Mouse (Mus musculus): ENCODE results near the gene Rap1gds1.
A peak's percentile ranks its signal among the peaks of the same experiment; 100 is the strongest.

Rap1gds1 gene

GRCm38 (mm10) chr3:139074484-139075211 lies at the start of gene Rap1gds1:
Gene Rap1gds1, minus strand, starts transcription at chr3:139075201.
- peak; percentile 57 for DNase-seq (ENCODE audit: low read depth, low spot score)

- no peak for DNase-seq (ENCODE audit: low read depth, low spot score)
Observed at GRCm38 (mm10) chr3:139118446-139118845, 43.4 kb upstream of the Rap1gds1 start.

DNA sequence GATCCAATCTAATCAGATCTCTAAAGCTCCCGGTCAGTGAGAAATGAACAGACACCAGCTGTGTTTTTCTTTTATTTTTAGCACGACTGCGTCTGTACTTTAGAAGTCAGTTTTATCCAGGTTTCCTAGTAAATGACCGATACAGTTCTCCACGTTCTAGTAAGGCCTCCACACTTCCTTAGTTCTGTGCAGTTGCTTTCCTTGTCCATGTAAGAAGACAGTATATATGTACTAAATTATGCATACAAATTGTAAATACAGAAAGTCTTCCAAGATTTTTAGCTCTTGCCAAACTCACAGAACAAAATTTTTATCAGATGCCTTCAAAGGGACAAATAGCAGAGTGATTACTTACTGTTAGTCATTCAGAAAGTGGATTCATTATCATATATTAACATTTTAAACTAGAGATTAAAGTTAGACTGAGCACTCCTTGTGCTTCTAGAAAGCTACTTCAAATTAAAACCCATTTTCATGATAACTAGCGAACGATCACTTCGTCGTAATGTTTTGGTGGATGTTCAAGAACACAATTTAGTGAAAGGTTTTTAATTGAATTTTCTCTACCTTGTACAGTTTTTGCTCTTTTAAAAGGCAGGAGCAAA lies 41.8 kb upstream of the Rap1gds1 start:
- peak; percentile 13 for DNase-seq (ENCODE audit: low read depth, low spot score)

GRCm38 (mm10) chr3:139112335-139112973 lies 37.5 kb upstream of the Rap1gds1 start:
- DNase-seq (ENCODE audit: low read depth, low spot score) = no peak

DNA sequence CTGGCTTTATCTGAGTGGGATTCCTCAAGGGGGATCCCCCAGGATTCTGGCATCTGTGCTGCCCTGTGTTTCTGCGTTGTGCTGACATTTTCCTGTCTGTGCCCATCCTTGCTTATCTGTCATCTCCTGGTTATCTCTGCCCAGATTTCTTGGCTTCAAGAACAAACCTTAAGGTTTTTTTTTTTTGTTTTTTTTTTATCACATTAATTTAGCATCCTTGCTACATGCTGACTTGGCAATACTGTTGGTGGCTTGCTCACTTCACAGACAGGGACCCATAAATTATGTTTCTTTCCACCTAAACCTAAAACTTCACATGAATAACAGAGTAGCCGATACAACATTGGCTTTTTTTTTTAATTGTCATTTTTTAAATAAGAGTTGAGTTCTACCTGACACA lies 36.9 kb upstream of the Rap1gds1 start:
- DNase-seq (ENCODE audit: low read depth, low spot score) = no peak

GRCm38 (mm10) chr3:139108176-139108575 lies 33.2 kb upstream of the Rap1gds1 start:
- peak; percentile 87 for DNase-seq (ENCODE audit: low read depth, low spot score)

DNA sequence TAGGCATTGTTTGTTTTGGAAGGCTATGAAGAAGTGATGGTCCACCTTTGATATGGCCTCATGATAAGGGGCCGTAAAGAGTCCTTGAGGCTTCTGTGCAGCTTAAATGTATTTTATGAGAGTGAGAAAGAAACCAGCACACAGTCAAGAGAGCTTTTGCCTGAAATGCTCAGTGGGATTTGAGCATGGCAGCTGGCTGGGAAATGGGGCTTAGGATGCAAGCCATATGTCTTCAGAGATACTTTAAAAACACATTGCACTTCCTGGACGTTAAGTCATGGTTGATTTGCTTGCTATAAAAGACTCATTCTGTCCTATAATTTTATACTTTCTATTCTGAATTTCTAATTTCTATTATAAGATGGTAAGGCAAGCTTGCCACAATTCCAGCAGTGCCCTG lies 28.9 kb upstream of the Rap1gds1 start:
- peak; percentile 75 for DNase-seq (ENCODE audit: low read depth, low spot score)

DNA sequence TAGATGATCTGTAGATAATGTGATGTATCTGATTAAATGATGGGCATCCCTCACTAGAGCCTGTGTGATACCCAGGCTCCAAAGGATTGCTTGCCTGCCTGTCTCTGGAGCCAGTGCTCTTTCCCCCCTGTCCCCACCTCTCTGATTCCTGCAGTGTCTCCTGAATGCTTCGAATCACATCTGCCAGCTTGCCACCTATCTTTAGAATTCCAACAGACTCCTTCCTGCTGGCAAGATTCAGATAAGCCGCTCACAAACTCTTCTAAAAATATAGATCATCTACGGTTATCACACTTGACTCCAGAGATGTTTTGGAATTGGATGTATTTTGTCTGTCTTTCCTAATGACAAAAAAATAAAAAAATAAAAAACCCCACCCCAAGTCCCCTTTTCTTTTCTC lies 28.3 kb upstream of the Rap1gds1 start:
- DNase-seq (ENCODE audit: low read depth, low spot score) = peak; percentile 68

- no peak for DNase-seq (ENCODE audit: low read depth, low spot score)
Observed at GRCm38 (mm10) chr3:139101941-139102340, 26.9 kb upstream of the Rap1gds1 start.

DNA sequence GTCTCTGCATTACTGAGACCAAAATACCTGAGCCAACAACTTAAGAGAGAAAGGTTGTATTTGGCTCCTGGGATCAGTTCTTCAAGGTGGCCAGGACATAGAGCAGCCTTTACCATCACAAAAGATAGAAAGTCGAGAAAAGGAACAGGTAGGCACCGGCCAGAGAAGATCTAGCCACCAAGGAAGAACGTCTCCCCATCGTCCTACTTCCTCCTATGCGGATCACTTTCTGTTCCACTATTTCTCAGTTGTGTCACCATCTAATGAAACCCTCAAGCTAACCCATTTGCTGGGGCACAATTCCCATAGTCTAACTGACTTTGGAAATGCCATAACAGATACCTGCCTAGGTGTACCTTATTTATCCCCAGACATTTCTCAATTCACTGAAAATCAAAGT lies 24.3 kb upstream of the Rap1gds1 start:
- DNase-seq (ENCODE audit: low read depth, low spot score) = no peak

DNA sequence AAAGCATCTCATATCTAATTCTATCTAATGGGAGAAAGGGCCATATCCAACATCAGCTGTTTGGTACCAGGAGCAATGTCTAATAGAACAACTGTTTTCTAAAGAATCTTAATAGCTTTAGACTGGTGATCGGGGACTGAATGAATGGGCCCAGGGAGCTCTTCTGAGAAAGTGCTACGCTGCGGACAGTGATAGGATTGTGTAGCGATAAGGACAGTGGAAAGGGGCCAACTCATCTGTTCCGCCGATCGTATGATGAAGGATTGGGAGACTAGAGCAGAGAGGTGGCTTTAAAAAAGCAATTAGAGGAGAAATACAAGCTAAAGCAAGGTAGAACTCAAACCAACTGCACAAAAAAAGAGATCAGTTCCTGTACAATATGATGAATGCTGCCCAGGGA lies 20.9 kb upstream of the Rap1gds1 start:
- no peak for DNase-seq (ENCODE audit: low read depth, low spot score)

DNA sequence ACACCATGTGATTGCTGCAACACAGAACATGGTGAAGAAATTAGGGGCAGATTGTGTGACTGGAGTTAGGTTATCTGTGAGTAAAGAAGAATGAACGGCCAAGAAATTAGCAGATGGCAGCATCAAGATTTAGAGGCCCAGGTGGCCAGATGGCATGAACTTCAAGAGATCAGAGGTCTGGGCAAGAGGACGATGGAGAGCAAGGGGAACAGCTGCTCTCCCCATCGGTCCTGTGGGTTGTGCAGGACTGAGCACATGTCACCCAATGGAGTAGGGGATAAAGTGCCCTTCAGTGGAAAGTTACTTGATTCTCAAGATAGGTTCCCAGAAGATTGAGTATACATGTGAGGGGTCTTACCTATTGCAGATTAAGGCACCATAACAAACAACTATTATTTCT lies 13.5 kb upstream of the Rap1gds1 start:
- peak; percentile 22 for DNase-seq (ENCODE audit: low read depth, low spot score)

GRCm38 (mm10) chr3:139083778-139084539 lies 9.0 kb upstream of the Rap1gds1 start:
- DNase-seq (ENCODE audit: low read depth, low spot score) = no peak

DNA sequence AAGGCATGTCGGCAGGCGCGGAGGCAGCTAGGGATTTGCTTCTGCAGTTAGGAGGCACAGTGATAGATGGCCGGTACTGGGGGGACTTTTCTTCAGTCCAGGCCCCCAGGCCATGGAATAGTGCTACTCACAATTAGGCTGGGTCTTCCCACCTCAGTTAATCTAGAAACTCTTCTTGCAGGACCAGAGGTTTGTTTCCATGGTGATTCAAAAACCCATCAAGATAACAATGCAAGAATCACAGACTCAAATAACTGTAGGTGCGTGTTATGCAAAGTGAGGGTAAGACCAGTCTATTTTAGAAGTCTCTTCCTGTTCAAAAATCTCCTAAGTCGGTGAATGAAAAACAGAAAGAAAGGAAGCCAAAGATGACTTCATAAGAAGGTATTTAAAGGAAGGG lies 4.8 kb upstream of the Rap1gds1 start:
- no peak for DNase-seq (ENCODE audit: low read depth, low spot score)

- no peak for DNase-seq (ENCODE audit: low read depth, low spot score)
Observed at GRCm38 (mm10) chr3:139078010-139078409, 3.0 kb upstream of the Rap1gds1 start.

- DNase-seq (ENCODE audit: low read depth, low spot score) = peak; percentile 45
Observed at GRCm38 (mm10) chr3:139076059-139076455, 1.1 kb upstream of the Rap1gds1 start.

GRCm38 (mm10) chr3:139075333-139076058 lies 495 bp upstream of the Rap1gds1 start:
- peak; percentile 95 for DNase-seq (ENCODE audit: low read depth, low spot score)

DNA sequence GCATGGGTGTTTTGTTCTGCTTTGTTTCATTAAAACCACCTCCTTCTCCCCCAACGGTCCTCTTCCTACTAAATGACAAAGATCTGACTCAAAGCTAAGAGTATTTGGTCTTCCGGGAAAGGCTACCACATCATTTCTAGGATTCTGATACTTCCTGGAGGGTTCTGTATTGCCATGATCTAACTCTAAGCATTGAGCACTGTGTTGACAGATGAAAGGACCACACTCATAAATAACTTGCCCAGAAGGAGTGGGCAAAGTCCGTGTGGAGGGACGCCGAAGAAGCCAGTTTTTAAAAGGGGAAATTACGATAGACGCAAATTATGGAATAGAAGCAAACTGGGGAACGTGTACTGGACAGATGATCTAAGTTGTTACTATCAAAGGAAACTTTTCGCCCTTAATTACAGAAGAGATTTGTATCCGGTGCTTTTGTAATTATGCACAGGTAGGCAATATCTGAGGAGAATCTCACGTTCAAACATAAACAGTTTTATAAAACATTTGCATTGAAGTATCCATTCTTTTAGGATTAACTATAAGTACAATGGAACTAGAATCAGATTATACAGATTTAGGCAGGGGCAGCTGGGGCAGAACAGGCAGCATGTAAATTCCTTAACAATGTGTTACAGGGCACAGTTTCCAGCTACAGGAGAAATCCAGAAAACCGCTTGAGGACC lies 1.1 kb downstream of the Rap1gds1 start:
- no peak for DNase-seq (ENCODE audit: low read depth, low spot score)

- DNase-seq (ENCODE audit: low read depth, low spot score) = peak; percentile 47
Observed at GRCm38 (mm10) chr3:139069539-139069938, 5.5 kb downstream of the Rap1gds1 start.

GRCm38 (mm10) chr3:139064076-139064475 lies 10.9 kb downstream of the Rap1gds1 start:
- no peak for DNase-seq (ENCODE audit: low read depth, low spot score)

GRCm38 (mm10) chr3:139062088-139062487 lies 12.9 kb downstream of the Rap1gds1 start:
- peak; percentile 23 for DNase-seq (ENCODE audit: low read depth, low spot score)
